Mouse (Mus musculus) lung, embryonic 16.5 days (tissue): Measurements from ENCODE around the gene Ppp1cc. TPM values are rescaled to one million over a fixed set of nuclear protein-coding genes. Genes with fewer than 3 reads are reported as not detected.

Source experiments
- ATAC-seq: fragments of 200-750 bp; cut with Nextera tagmentation; 2 replicates; pipeline ENCODE4 v1.8.0; 2017; ENCODE audit warnings: low read depth, mild to moderate bottlenecking, moderate library complexity
- H3K27ac ChIP-seq: fragments of 300-500 bp; sonication (generic); 2 replicates; pipeline ENCODE4 v1.5.1; 2014; ENCODE audit warnings: mild to moderate bottlenecking, control low read depth, low read length
- H3K27me3 ChIP-seq: fragments of 300-500 bp; sonication (generic); 2 replicates; pipeline ENCODE4 v1.6.1; 2014; ENCODE audit warnings: low read depth, low read length, mixed read lengths; ENCODE audit not compliant: control insufficient read depth, insufficient read depth
- H3K36me3 ChIP-seq: fragments of 300-500 bp; sonication (generic); 2 replicates; pipeline ENCODE4 v1.6.1; 2014; ENCODE audit warnings: low read length; ENCODE audit not compliant: control insufficient read depth, insufficient read depth
- H3K4me1 ChIP-seq: fragments of 300-500 bp; sonication (generic); replicated peaks from 2 replicates; pipeline ENCODE4 v1.6.1; 2014; ENCODE audit warnings: low read length, mixed read lengths; ENCODE audit not compliant: control insufficient read depth, insufficient read depth
- H3K4me2 ChIP-seq: fragments of 300-500 bp; sonication (generic); 2 replicates; pipeline ENCODE4 v1.6.1; 2014; ENCODE audit warnings: low read depth, low read length, control low read depth
- H3K4me3 ChIP-seq: fragments of 300-500 bp; sonication (generic); 2 replicates; pipeline ENCODE4 v1.5.1; 2014; ENCODE audit warnings: mild to moderate bottlenecking, low read length, control low read depth
- H3K9ac ChIP-seq: fragments of 300-500 bp; sonication (generic); 2 replicates; pipeline ENCODE4 v1.6.1; 2014; ENCODE audit warnings: low read length, control low read depth
- H3K9me3 ChIP-seq: fragments of 300-500 bp; sonication (generic); 2 replicates; pipeline ENCODE4 v1.6.1; 2016; ENCODE audit warnings: low read length; ENCODE audit not compliant: control insufficient read depth
- WGBS: fragments of 180-500 bp; shearing (Covaris S2); extraction: QIAGEN DNeasy Blood & Tissue Kit; methylation state at CpG from one replicate; pipeline ENCODE4 v1.1.7; 2014; 5-methylcytosine and 5-hydroxymethylcytosine counted together
- polyA plus RNA-seq: library from polyadenylated mRNA; unstranded; fragments of >200 nt; fragmentation: Nextera tagmentation; extraction: Ambion mirVana; gene quantifications from 2 replicates; pipeline ENCODE4 v1.2.1, GENCODE M21; 2015

Gene Ppp1cc
- polyA plus RNA-seq, 1 experiment from 2014 or later, result 214 TPM

DNA sequence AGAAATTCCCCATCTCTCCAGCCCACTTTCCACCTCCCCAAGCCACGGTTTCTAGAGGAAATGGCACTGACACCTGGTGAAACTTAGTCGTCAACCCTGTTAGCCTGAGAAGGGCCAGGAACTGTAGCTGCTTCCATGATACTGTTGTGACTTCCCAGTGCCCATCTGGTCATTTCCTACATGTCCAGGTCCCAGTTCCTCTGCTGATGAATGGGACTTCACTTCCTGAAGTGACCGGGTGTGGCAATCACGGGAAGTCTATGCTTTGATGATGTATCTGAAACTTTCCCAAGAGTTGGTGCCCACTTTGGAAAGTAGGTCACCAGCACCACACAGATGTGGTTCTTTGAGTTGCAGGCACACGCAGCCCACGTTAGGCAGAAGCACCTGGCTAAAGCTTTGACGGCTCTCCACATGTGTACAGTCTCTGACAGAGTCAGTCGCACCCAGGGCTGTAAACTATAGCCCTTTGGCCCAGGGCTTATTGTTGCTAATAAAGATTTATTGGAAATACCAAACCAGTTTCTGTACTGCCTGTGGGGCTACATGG is 32.8 kb upstream of the Ppp1cc start:
- H3K27ac ChIP-seq, result no peak overlapping the region
- H3K9ac ChIP-seq, result no peak overlapping the region
- no peak overlapping the region for H3K4me3 ChIP-seq
- no peak overlapping the region for H3K4me2 ChIP-seq
- H3K27me3 ChIP-seq, result no peaks in the 10 kb centered on the region
- H3K36me3 ChIP-seq, result no peaks in the 10 kb centered on the region
- no peak for ATAC-seq
- H3K9me3 ChIP-seq, result no peaks in the 10 kb centered on the region
- no peaks in the 10 kb centered on the region for H3K4me1 ChIP-seq
- WGBS, result 60% methylated on average over 8 of the region's 8 CpGs

DNA sequence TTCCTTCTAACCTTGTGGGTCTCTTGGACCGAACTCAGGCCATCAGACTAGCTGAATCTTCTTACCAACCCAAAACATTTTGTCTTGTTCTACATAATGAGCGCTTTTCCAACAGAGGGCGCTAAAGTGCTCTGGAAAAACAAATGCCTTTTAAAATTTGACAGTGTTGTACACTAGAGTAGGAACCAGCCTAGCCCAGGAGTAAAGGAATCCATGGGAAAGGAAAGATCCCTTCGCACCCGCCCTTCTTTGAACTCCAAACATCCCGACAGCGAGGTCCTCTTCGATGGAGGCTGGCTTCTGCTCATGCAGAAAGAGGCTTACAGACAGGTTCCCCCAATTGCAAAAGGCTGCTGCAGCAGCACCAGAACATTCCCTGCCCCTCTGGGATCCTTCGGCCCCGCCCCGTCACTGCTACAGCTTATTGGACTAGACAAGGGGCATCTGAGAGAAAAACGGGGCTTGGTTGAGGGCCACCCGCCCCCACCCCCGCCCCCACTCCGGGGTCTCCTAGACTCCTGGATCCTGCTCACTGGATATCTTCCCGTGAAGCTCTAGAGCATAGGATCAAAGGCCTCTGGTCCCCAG is 28.9 kb upstream of the Ppp1cc start:
- no peak overlapping the region for H3K9ac ChIP-seq
- peaks cover 8% of the 10 kb centered on the region for H3K4me1 ChIP-seq
- no peak overlapping the region for H3K27ac ChIP-seq
- no peaks in the 10 kb centered on the region for H3K27me3 ChIP-seq
- peak; percentile 56; the same call in 1 of the 2 replicates for ATAC-seq
- no peak overlapping the region for H3K4me2 ChIP-seq
- 23% methylated on average over 16 of the region's 16 CpGs for WGBS
- no peaks in the 10 kb centered on the region for H3K36me3 ChIP-seq
- no peaks in the 10 kb centered on the region for H3K9me3 ChIP-seq
- H3K4me3 ChIP-seq, result no peak overlapping the region

DNA sequence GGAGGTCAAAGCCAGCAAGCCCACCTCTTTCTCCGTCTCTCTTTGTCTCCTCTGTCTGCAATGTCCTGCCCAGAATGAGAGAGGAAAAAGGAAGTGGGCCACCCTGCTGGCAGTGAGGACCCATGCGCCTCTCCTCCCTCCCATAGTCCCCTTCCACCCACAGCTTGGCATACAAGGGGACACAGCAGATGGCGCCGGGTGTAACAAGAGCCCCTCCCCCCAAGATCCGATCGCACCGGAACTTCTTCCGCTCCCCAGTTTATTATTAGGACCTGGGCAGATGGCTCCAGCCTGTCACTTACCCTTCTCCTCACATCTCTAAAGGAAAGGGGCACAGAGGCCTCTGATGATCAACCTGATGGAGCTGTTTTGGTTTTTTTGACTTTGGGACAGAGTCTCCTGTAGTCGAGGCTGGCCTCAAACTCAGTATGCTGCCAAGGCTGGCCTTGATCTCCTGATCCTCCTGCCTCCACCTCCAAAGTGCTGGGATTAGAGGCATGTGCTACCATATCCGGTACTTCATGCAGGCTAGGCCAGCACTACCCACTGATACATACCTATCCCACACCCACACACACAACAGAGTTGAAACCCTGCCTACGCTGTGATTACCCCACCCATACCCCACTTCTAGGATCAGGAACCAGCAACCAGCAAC is 27.6 kb upstream of the Ppp1cc start:
- Histone ChIP-seq H3K9ac (no peak overlapping the region), H3K27ac (no peak overlapping the region), H3K4me1 (peaks cover 8% of the 10 kb centered on the region), H3K27me3 (no peaks in the 10 kb centered on the region), H3K36me3 (no peaks in the 10 kb centered on the region), H3K9me3 (no peaks in the 10 kb centered on the region), H3K4me3 (no peak overlapping the region), H3K4me2 (no peak overlapping the region)
- 76% methylated on average over 11 of the region's 11 CpGs for WGBS
- ATAC-seq, result no peak

GRCm38 (mm10) chr5:122131076-122132051 is 26.7 kb upstream of the Ppp1cc start:
- peak; percentile 81 for ATAC-seq
- Histone ChIP-seq H3K9me3 (no peaks in the 10 kb centered on the region), H3K27ac (no peak overlapping the region), H3K9ac (peak overlapping the region; percentile 61), H3K4me1 (peaks cover 8% of the 10 kb centered on the region), H3K4me2 (peak overlapping the region; percentile 96), H3K36me3 (no peaks in the 10 kb centered on the region), H3K27me3 (no peaks in the 10 kb centered on the region), H3K4me3 (peak overlapping the region; percentile 51)
- WGBS, result 8% methylated on average over 34 of the region's 34 CpGs

DNA sequence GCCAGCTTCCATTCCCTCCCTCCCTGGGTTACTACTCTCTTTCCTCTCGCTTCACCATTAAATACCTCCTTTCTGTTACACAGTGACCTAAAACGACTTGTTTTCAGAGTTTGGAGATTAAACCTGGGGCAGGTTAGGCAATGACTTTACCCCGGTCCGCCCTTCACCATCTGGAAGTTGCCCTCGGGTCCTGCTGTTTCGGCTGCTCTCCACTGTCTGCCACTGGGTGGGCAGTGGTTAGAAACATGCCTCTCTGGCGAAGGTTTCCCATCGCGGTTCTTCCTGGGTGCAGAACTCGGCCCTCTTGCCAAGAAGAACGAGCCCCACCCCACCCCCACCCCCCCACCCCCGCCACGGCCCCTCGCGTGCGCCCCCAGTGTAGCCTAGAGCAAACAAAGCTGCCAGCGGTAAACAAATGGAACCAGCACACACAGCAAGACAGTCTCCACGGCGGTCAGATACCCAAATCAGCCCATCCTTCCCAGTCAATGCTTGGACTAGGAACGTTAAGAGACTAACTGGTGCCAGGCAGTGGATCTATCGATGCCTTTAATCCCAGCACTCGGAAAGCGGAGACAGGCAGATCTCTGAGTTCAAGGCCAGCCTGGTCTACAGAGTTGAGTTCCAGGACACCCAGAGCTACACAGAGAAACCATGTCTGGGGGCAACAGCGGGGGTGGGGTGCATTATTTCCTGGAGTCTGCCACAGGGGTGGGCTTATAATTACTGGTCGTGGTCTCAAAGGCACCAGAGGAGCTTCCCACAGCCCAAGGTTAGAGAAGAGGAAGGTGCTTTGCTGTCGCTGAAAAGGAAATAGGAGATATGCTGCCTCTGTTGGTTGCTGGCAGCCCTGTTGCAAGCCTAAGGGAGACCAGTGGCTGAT is 25.7 kb upstream of the Ppp1cc start:
- Histone ChIP-seq H3K36me3 (no peaks in the 10 kb centered on the region), H3K9me3 (no peaks in the 10 kb centered on the region), H3K4me3 (peak overlapping the region; percentile 51), H3K4me1 (peaks cover 13% of the 10 kb centered on the region), H3K9ac (peak overlapping the region; percentile 61), H3K27ac (no peak overlapping the region), H3K27me3 (no peaks in the 10 kb centered on the region), H3K4me2 (peak overlapping the region; percentile 96)
- ATAC-seq, result no peak
- 17% methylated on average over 26 of the region's 26 CpGs for WGBS

GRCm38 (mm10) chr5:122133050-122133389 is 25.1 kb upstream of the Ppp1cc start:
- H3K4me3 ChIP-seq, result no peak overlapping the region
- no peak overlapping the region for H3K9ac ChIP-seq
- no peaks in the 10 kb centered on the region for H3K36me3 ChIP-seq
- H3K27me3 ChIP-seq, result no peaks in the 10 kb centered on the region
- WGBS, result 77% methylated on average over 9 of the region's 9 CpGs
- H3K27ac ChIP-seq, result no peak overlapping the region
- H3K4me1 ChIP-seq, result peaks cover 13% of the 10 kb centered on the region
- ATAC-seq, result no peak
- H3K4me2 ChIP-seq, result no peak overlapping the region
- no peaks in the 10 kb centered on the region for H3K9me3 ChIP-seq

- Histone ChIP-seq H3K4me2 (no peak overlapping the region), H3K9ac (no peak overlapping the region), H3K4me1 (peaks cover 13% of the 10 kb centered on the region), H3K27me3 (no peaks in the 10 kb centered on the region), H3K4me3 (no peak overlapping the region), H3K27ac (no peak overlapping the region), H3K36me3 (no peaks in the 10 kb centered on the region), H3K9me3 (no peaks in the 10 kb centered on the region)
- no peak for ATAC-seq
- 84% methylated on average over 14 of the region's 14 CpGs for WGBS
Measured at GRCm38 (mm10) chr5:122134395-122135289, 23.4 kb upstream of the Ppp1cc start.

GRCm38 (mm10) chr5:122135290-122135882 is 22.7 kb upstream of the Ppp1cc start:
- no peak for ATAC-seq
- 76% methylated on average over 3 of the region's 3 CpGs for WGBS

More at GRCm38 (mm10) chr5:122135290-122135882, 22.7 kb upstream of the Ppp1cc start:
- Histone ChIP-seq H3K4me2 (no peak overlapping the region), H3K4me1 (peaks cover 13% of the 10 kb centered on the region), H3K27me3 (no peaks in the 10 kb centered on the region), H3K9ac (no peak overlapping the region), H3K9me3 (no peaks in the 10 kb centered on the region), H3K36me3 (no peaks in the 10 kb centered on the region), H3K4me3 (no peak overlapping the region), H3K27ac (no peak overlapping the region)
